Mouse (Mus musculus) MEL (cell line): ENCODE measurements around the gene Txnip. TPM values are rescaled to one million over a fixed set of nuclear protein-coding genes. Genes with fewer than 3 reads are reported as not detected.

Experiments used
- DNase-seq: peaks from one replicate; pipeline ENCODE4 v3.0.0; 2011; ENCODE audit warnings: low read depth, low spot score
- H3K27ac ChIP-seq: 2 replicates; pipeline ENCODE4 v1.5.1; 2012; ENCODE audit warnings: low read depth, mild to moderate bottlenecking, control low read depth, low read length, moderate library complexity; ENCODE audit not compliant: control insufficient read depth
- H3K27me3 ChIP-seq, 2 experiments: fragments of 150-350 bp in 1 of 2; sonication (generic) in 1 of 2; 2 replicates each; pipeline ENCODE4 v1.6.1; 2012; ENCODE audit warnings: low read length in 2 of 2, mild to moderate bottlenecking in 2 of 2, improper control_type of control experiment in 1 of 2, moderate library complexity in 1 of 2; ENCODE audit not compliant: insufficient read depth in 2 of 2, control insufficient read depth in 1 of 2
- H3K36me3 ChIP-seq, 2 experiments: 2 replicates each; pipeline ENCODE4 v1.6.1; 2012 to 2014; ENCODE audit warnings: low read length in 2 of 2, improper control_type of control experiment in 1 of 2, inconsistent platforms in 1 of 2, mild to moderate bottlenecking in 1 of 2; ENCODE audit not compliant: insufficient read depth in 2 of 2, control insufficient read depth in 1 of 2
- H3K4me1 ChIP-seq, 2 experiments: fragments of 150-350 bp in 1 of 2; sonication (generic) in 1 of 2; 2 replicates each; pipeline ENCODE4 v1.6.1; 2012; ENCODE audit warnings: low read length in 2 of 2, improper control_type of control experiment in 1 of 2, mild to moderate bottlenecking in 1 of 2; ENCODE audit not compliant: insufficient read depth in 2 of 2, control insufficient read depth in 1 of 2
- H3K4me3 ChIP-seq, 2 experiments: fragments of 150-350 bp in 1 of 2; sonication (generic) in 1 of 2; 2 replicates each; pipeline ENCODE4 v1.5.1; 2012; ENCODE audit warnings: low read depth in 2 of 2, low read length in 2 of 2, mild to moderate bottlenecking in 2 of 2, moderate library complexity in 2 of 2, control low read depth in 1 of 2, improper control_type of control experiment in 1 of 2; ENCODE audit not compliant: control insufficient read depth in 1 of 2, insufficient read depth in 1 of 2
- H3K79me2 ChIP-seq: 2 replicates; pipeline ENCODE4 v1.6.1; 2012; ENCODE audit warnings: mild to moderate bottlenecking, low read length, moderate library complexity; ENCODE audit not compliant: control insufficient read depth, poor library complexity, insufficient read depth
- H3K9ac ChIP-seq: 2 replicates; pipeline ENCODE4 v1.6.1; 2012; ENCODE audit warnings: low read depth, mild to moderate bottlenecking, control low read depth, low read length, moderate library complexity; ENCODE audit not compliant: control insufficient read depth, poor library complexity, severe bottlenecking
- H3K9me3 ChIP-seq: fragments of 150-350 bp; sonication (generic); replicated peaks from 2 replicates; pipeline ENCODE4 v1.6.1; 2012; ENCODE audit warnings: mild to moderate bottlenecking, low read length, improper control_type of control experiment, moderate library complexity; ENCODE audit not compliant: insufficient read depth
- BHLHE40 ChIP-seq: IDR thresholded peaks from 2 replicates; pipeline ENCODE4 v1.6.1; 2012; ENCODE audit warnings: low read depth, mild to moderate bottlenecking, inconsistent platforms, low read length, improper control_type of control experiment, borderline replicate concordance
- CHD1 ChIP-seq: IDR thresholded peaks from 2 replicates; pipeline ENCODE4 v1.6.1; 2012; ENCODE audit warnings: low read depth, mild to moderate bottlenecking, inconsistent platforms, low read length, improper control_type of control experiment
- GATA1 ChIP-seq: IDR thresholded peaks from 2 replicates; pipeline ENCODE4 v1.6.1; 2011; ENCODE audit warnings: low read depth, low read length, improper control_type of control experiment
- HCFC1 ChIP-seq: IDR thresholded peaks from 2 replicates; pipeline ENCODE4 v1.6.1; 2012; ENCODE audit warnings: low read depth, mild to moderate bottlenecking, inconsistent platforms, low read length, improper control_type of control experiment, moderate library complexity
- JUND ChIP-seq: IDR thresholded peaks from 2 replicates; pipeline ENCODE4 v1.6.1; 2011; ENCODE audit warnings: low read depth, mild to moderate bottlenecking, improper control_type of control experiment, low read length
- MAFK ChIP-seq: IDR thresholded peaks from 2 replicates; pipeline ENCODE4 v1.6.1; 2011; ENCODE audit warnings: low read depth, mild to moderate bottlenecking, low read length, improper control_type of control experiment, borderline replicate concordance
- MYC ChIP-seq: IDR thresholded peaks from 2 replicates; pipeline ENCODE4 v1.6.1; 2011; ENCODE audit warnings: low read depth, mild to moderate bottlenecking, low read length, improper control_type of control experiment, moderate library complexity
- NELFE ChIP-seq: IDR thresholded peaks from 2 replicates; pipeline ENCODE4 v1.6.1; 2011; ENCODE audit warnings: low read depth, low read length, improper control_type of control experiment
- POLR2AphosphoS5 ChIP-seq: IDR thresholded peaks from 2 replicates; pipeline ENCODE4 v1.6.1; 2012; ENCODE audit warnings: low read depth, borderline replicate concordance, mild to moderate bottlenecking, inconsistent platforms, low read length, moderate library complexity, mixed read lengths
- SIN3A ChIP-seq: IDR thresholded peaks from 2 replicates; pipeline ENCODE4 v1.6.1; 2012; ENCODE audit warnings: low read length, improper control_type of control experiment, inconsistent platforms
- TAL1 ChIP-seq: IDR thresholded peaks from 2 replicates; pipeline ENCODE4 v1.6.1; 2012; ENCODE audit warnings: mild to moderate bottlenecking, inconsistent platforms, low read length, moderate library complexity, mixed read lengths
- TBP ChIP-seq: IDR thresholded peaks from 2 replicates; pipeline ENCODE4 v1.8.0; 2011; ENCODE audit warnings: low read depth, low read length, improper control_type of control experiment
- TCF12 ChIP-seq: IDR thresholded peaks from 2 replicates; pipeline ENCODE4 v1.6.1; 2014; ENCODE audit warnings: low read depth, mild to moderate bottlenecking, inconsistent platforms, low read length, improper control_type of control experiment, moderate library complexity
- ZMIZ1 ChIP-seq: IDR thresholded peaks from 2 replicates; pipeline ENCODE4 v1.6.1; 2012; ENCODE audit warnings: low read depth, mild to moderate bottlenecking, inconsistent platforms, low read length, improper control_type of control experiment, moderate library complexity
- ZNF384 ChIP-seq: IDR thresholded peaks from 2 replicates; pipeline ENCODE4 v1.6.1; 2012; ENCODE audit warnings: low read depth, mild to moderate bottlenecking, inconsistent platforms, low read length, improper control_type of control experiment
- polyA plus RNA-seq, 2 experiments: library from polyadenylated mRNA; stranded (reverse) in 1 of 2; unstranded in 1 of 2; fragments of >175 nt in 1 of 2; fragments of >200 nt in 1 of 2; gene quantifications; 2 replicates each; pipeline versions ENCODE4 v1.2.1 to v1.2.4; 2012; ENCODE audit warnings: low replicate concordance in 2 of 2, low read depth in 1 of 2; ENCODE audit not compliant: insufficient read length in 2 of 2, insufficient read depth in 1 of 2, missing spikeins in 1 of 2
- total RNA-seq: library from RNA; depleted of rRNA; stranded (reverse); fragments of 300-350 nt; gene quantifications from 2 replicates; pipeline ENCODE4 v1.2.3, GENCODE M21; 2012

Txnip gene
- total and polyA plus RNA-seq, 3 experiments, result 183 to 1,680 (median 237) TPM

- TF ChIP-seq ZNF384 (no peak), POLR2AphosphoS5 (no peak), GATA1 (no peak; the same call in 1 of the 2 replicates)
Observed at GRCm38 (mm10) chr3:96547389-96547960, 10.3 kb upstream of the Txnip start (continued).

DNA sequence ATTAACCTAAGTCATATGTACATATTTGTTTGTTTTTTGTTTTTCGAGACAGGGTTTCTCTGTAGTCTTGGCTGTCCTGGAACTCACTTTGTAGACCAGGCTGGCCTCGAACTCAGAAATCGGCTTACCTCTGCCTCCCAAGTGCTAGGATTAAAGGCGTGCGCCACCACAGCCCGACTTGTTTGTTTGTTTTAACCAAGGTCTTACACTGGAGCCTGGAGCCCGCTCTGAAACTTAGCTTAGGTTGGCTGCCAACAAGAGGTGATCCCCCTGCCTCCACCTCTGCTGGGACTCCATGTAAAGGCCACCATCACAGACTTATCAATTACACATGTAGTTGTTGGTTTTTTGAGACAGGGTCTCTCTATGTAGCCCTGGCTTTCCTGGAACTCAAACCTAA is 8.9 kb upstream of the Txnip start:
- no peaks in the 10 kb centered on the region for H3K9me3 ChIP-seq
- TF ChIP-seq TBP, result peak; percentile 57; the same call in 1 of the 2 replicates
- TF ChIP-seq JUND, result no peak
- TF ChIP-seq, all 39 proteins: peak for 1

DNA sequence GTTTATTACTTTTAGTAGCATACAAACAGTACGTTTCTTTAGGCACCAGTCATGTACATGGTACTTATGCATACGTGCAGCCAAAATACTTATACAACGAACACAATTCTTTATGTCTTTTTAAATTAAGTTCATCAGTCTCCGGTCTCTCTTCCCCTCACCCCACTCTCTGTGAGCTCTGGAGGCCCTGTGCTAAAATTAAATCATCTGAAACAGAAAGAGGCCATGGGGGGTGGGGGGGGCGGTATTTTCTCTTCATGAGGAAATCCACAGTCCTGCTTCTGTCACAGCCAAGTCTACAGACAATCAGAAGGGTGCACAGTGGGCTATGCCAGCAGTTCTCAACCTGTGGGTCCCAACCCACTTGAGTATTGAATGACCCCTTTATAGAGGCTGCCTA is 8.4 kb upstream of the Txnip start:
- Histone ChIP-seq H3K4me1 (peaks cover 16 to 26% of the 10 kb centered on the region in 2 experiments), H3K9ac (no peak overlapping the region), H3K27me3 (no peaks in the 10 kb centered on the region), H3K36me3 (peaks cover 0 to 20% of the 10 kb centered on the region in 2 experiments; a peak in 2 of 4 replicates), H3K4me3 (no peak overlapping the region), H3K79me2 (no peaks in the 10 kb centered on the region)
- no peak for DNase-seq
- TF ChIP-seq ZMIZ1 (no peak), TCF12 (no peak), CHD1 (no peak), GATA1 (no peak), HCFC1 (no peak), TBP (no peak), MAFK (no peak), NELFE (no peak), BHLHE40 (no peak), MYC (no peak), TAL1 (no peak), SIN3A (no peak), ZNF384 (no peak)
- TF ChIP-seq, all 39 proteins: peak for 0
- Histone ChIP-seq H3K9me3 (no peaks in the 10 kb centered on the region), H3K27ac (no peak overlapping the region)

More for the DNA sequence above, 8.9 kb upstream of the Txnip start:
- no peak overlapping the region for H3K9ac ChIP-seq
- no peaks in the 10 kb centered on the region for H3K27me3 ChIP-seq
- H3K4me3 ChIP-seq, result no peak overlapping the region
- H3K36me3 ChIP-seq, result peaks cover 0 to 15% of the 10 kb centered on the region in 2 experiments; a peak in 2 of 4 replicates
- DNase-seq, result no peak
- no peak overlapping the region for H3K27ac ChIP-seq
- H3K79me2 ChIP-seq, result no peaks in the 10 kb centered on the region
- peaks cover 13 to 21% of the 10 kb centered on the region in 2 experiments for H3K4me1 ChIP-seq
